Mouse (Mus musculus) testis, adult 2 months (tissue): Measurements from ENCODE around the gene Spa17.

Experiments
- CTCF ChIP-seq: fragments of 200-500 bp; IDR thresholded peaks from 2 replicates; pipeline ENCODE4 v1.5.1; 2012; ENCODE audit warnings: low read depth, mild to moderate bottlenecking, inconsistent platforms, low read length, moderate library complexity; ENCODE audit not compliant: control insufficient read depth, insufficient read depth, insufficient replicate concordance
- POLR2A ChIP-seq: fragments of 200-500 bp; IDR thresholded peaks from 2 replicates; pipeline ENCODE4 v1.6.1; 2012; ENCODE audit warnings: low read depth, mild to moderate bottlenecking, inconsistent platforms, low read length, moderate library complexity; ENCODE audit not compliant: control insufficient read depth

DNA sequence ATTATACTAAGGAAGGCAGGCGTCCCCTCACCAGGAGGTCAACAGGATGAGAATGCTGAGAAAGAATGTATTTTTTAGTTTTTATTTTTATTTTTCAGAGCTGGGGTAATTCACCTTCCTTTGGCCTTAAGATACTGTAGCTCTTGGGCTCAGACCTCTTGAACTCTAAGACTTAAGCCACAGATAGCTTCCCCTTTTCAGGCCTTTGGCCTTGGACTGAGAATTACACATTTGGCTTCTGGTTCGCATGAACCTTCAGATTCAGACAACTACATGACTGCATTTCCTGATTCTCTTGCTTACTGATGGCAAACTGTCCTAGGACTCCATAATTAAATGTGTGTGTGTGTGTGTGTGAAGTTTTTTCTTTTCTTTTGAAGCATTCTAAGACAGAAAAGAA is 14.9 kb downstream of the Spa17 start:
- TF ChIP-seq CTCF (no peak), POLR2A (no peak)
